Mouse (Mus musculus): ENCODE data around the gene Cmah. TPM values are rescaled to one million over a fixed set of nuclear protein-coding genes. Genes with fewer than 3 reads are reported as not detected.

The Cmah gene
- total RNA-seq, 2 experiments from 2014 or later, result 2.6 to 5.9 TPM

DNA sequence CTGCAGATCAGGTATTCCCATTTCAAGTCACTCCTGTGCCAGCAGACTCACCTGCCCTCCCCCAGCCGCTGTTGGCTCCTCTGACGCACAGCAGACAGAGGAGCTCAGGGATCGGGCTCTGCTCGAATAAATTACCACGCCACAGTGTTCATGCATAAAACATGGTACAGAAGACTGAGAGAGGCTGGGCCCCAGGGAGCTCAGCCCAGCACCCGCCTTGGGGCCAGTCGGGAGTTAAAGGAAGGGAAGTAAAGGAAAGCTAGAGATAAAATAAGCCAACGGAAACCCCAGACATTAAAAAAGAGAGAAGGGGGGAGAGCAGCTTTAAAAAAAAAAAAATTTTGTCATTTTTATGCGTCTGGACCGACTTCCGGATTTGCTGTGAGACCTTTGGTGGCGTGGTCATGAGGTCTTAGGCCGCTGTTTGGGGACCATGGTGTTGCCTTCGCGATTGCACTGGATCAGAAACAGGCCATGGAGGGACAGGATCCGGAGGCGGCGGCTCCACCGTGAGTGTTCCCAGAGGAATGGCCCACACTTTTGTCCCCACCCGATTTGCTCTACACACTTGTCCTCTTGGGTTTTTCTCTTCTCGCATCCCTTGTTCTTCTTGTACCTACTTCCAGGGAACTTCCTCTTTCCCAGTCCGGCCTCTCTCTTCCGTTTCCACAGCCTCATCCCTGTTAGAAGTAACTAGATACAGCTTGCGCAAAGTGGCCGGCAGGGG lies 174.1 kb downstream of the Cmah start:
- ATAC-seq (replicated peaks; ENCODE audit: low FRiP score, poor library complexity, severe bottlenecking), result peak; percentile 64

- no peak for ATAC-seq (replicated peaks; ENCODE audit: low FRiP score, poor library complexity, severe bottlenecking)
These were observed 174.7 kb downstream of the Cmah start for GRCm38 (mm10) chr13:24501919-24502318.

DNA sequence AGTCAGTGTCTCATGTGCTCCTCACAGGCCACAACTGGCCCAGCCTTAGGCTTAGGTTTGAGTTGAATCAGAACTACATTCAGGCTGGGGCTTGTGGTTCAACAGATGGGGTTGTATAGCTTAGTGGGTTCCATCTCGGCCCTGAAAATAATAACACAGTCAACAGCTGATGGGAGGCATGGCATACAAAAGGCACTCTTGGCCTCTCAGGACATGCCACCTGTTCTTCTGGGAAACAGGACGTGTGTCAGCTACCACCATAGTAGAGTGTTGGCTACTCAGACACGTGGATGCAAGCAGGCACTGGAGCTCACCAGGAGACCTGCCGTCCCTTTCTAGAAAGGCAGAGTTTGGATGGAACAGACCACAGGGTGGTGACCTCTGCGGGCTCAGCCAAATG lies 178.6 kb downstream of the Cmah start:
- no peak for ATAC-seq (replicated peaks; ENCODE audit: low FRiP score, poor library complexity, severe bottlenecking)

GRCm38 (mm10) chr13:24507156-24507555 lies 180.0 kb downstream of the Cmah start:
- no peak for ATAC-seq (replicated peaks; ENCODE audit: low FRiP score, poor library complexity, severe bottlenecking)

DNA sequence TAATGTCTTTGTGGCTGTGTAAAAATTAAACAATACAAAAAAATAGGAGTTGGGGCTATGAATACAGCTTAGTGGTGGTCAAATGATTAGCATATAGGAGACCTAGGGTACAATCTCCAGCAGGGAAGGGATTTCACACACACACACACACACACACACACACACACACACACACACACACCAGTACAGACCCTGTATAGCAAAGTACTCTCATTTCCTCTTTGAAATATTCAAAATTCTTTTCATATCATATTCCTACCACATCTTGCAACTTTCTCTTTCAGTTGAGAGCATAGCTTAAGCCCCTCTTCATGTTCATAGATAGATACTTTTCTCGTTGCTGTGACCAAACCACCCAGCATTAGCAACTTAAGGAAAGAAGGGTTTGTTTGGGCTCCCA lies 181.7 kb downstream of the Cmah start:
- ATAC-seq (replicated peaks; ENCODE audit: low FRiP score, poor library complexity, severe bottlenecking), result no peak

GRCm38 (mm10) chr13:24511367-24511766 lies 184.2 kb downstream of the Cmah start:
- ATAC-seq (replicated peaks; ENCODE audit: low FRiP score, poor library complexity, severe bottlenecking), result no peak

GRCm38 (mm10) chr13:24511932-24512520 lies 184.8 kb downstream of the Cmah start:
- no peak for ATAC-seq (replicated peaks; ENCODE audit: low FRiP score, poor library complexity, severe bottlenecking)

DNA sequence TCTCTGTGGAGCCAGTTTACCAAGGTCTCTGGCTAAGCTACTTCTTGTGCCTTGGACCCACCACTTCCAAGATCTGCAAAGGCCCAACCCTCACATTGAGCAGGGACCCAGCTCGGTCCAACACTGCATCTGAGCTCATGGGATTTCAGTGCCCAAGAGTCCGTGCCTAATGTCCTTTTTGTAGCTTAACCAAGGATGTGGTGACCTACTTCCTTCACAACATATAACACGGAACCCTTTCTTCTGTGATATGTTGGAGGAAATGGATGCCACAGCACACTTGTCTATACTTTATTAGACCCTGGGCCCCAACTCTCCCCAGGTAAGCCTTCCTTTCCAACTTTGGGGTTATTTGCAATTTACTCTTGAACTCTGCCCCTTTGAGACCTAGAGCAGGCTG lies 186.5 kb downstream of the Cmah start:
- ATAC-seq (replicated peaks; ENCODE audit: low FRiP score, poor library complexity, severe bottlenecking), result no peak

- peak; percentile 47 for ATAC-seq (replicated peaks; ENCODE audit: low FRiP score, poor library complexity, severe bottlenecking)
These were observed 188.0 kb downstream of the Cmah start for GRCm38 (mm10) chr13:24515101-24515675.

DNA sequence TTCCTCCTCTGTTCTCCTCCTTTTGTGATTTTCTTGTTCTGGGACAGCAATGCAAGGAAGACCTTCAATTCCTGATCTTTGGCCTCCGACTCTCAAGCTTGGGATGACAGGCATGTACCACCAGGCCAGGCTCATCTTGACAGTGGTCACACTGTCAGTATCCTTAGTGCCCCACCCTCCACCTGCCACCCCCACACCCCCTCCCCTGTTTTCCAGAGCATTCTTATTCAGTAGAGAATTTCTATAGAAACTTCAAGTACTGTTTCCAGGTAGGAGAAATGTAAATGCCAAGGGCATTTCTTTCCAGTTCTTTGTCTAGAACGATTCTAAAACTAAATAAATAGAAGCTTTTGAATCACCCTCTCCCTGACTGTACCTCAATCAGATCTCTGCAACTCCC lies 190.6 kb downstream of the Cmah start:
- no peak for ATAC-seq (replicated peaks; ENCODE audit: low FRiP score, poor library complexity, severe bottlenecking)

DNA sequence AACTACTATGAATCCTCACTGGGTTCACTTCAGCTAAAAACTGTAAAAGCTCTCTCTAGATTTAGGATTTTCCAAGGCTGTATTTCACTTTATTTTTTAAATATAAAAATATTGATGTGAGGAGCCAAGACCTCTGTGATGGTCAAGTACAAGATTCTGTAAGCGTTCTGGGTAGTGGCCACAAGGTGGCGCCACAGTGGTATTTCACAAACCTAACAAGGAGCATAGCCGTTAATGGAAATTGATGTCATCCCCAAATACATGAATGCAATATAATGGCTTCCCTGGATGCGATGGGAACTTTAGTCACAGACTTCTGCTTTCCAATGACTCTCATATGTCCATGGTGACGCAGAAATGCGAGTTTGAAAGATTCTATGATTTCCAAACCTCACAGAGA lies 191.7 kb downstream of the Cmah start:
- peak; percentile 76 for ATAC-seq (replicated peaks; ENCODE audit: low FRiP score, poor library complexity, severe bottlenecking)

DNA sequence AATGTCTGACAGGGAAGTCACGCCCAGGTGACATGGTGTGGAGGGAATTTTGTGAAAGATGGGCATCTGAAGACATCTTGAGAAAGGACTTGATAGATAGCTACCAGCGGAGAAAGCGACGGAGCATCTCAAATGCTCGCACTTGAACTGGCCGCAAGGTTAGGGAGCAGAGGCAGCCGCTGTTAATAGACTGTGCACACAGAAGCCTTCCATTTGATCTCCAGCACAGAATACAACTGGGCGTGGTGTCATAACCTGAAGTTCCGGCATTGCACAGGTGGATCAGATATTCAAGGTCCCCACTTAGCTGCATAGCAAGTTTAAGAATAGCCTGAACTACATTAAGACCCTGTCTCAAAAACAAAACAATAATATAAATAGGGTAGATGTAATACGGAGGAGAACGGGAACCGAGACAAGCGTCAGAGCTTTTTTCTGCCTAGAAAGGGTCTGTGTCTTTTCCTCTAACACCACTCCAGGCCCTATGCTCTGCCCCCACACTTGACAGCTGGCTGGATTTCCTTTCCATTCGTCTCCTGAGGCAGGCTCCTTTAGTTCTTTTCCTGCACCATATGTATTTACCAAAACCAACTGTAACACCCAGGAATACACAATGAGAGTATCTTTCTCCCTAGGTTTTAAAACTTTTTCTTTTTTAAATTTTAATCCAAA lies 192.9 kb downstream of the Cmah start:
- ATAC-seq (replicated peaks; ENCODE audit: low FRiP score, poor library complexity, severe bottlenecking), result no peak

GRCm38 (mm10) chr13:24520796-24521195 lies 193.6 kb downstream of the Cmah start:
- ATAC-seq (replicated peaks; ENCODE audit: low FRiP score, poor library complexity, severe bottlenecking), result no peak

DNA sequence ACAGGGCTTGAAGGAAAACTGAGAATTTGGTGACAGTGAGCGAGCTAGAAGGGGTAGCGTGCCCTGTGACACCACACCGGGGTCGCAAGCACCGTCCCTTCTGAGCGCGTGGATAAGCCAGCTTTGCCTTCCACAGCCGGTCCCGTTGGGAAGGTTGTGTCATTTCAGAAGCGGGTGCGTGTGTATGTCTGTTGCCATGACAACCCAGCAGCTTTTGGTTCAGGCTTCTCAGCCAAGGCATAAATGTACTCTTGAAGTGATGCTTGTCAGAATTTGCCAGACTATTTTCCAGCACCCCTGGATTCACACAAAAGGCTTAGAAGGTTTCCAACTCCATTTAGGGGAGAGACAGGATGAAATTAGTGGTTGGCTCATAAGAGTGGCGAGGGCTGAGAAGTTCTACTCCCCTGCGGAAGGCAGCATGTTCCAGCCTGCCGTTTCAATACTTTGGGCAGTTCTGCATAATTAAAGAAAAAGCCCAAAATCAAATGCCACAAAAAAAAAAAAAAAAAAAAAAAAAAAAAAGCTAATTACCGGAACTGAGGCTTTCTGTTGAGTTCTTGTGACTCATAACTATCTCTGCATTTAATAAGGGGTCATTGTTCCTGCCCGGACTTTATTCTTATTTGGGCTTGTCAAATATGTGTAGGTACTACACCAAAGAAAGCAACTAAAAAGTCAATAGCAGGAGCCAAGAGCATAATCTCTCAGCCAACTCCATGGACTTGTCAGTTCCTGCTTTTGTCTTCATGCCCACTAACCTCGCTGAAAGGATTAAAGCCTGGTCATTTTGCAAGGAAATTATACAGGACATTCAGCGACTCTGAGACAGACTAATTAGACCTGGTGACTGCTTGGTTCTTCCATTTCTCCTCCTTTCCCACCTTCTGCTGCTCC lies 194.5 kb downstream of the Cmah start:
- ATAC-seq (replicated peaks; ENCODE audit: low FRiP score, poor library complexity, severe bottlenecking), result no peak

DNA sequence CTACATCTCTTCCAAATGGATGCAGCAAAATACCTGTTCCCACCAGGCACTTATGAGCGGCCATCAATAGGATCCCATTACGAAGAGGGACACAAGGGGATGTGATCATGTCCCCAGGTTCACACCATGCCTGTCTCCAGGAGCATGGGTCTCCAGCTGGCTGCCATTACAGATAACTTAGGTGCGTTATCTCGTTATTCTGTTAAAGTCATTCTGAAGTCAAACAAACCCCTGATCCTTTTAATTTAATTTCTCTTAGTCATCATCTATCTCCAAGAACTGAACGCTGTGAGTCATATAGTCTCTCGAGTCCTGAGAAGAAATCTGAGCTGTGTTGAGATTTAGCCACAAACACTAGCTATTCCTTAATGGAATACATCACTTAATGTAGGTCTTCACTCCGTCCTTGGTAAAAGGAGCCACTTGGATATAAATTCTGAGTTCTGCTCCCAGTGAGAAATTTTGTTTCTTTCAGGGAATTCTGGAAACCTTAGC lies 195.2 kb downstream of the Cmah start:
- no peak for ATAC-seq (replicated peaks; ENCODE audit: low FRiP score, poor library complexity, severe bottlenecking)

DNA sequence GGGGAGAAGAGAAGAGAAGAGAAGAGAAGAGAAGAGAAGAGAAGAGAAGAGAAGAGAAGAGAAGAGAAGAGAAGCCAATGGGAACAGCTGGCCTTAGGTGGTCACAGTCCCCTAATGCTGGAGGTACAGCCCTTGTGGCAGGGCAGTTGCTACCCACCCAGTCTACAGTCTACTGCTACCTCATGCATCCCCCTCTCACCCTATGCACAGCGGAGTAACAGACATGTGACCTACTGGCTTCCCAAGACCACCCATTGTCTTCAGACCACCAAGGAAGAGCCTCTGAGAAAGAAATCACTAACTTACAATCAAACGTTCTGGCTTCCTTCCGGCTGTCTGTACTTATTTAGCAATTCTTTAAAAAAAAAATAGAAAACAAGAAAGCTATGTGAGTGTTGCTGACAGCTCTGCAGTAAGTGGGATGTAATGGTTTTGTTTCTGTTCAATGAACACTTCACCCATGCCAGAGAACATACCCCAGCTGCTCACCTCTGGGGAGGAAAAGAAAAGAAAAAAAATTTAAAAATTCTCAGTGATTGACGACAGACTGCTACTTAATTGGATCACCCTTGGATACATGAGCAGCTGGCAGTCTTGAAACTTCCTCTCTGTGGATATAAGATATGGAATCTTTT lies 196.5 kb downstream of the Cmah start:
- ATAC-seq (replicated peaks; ENCODE audit: low FRiP score, poor library complexity, severe bottlenecking), result no peak

DNA sequence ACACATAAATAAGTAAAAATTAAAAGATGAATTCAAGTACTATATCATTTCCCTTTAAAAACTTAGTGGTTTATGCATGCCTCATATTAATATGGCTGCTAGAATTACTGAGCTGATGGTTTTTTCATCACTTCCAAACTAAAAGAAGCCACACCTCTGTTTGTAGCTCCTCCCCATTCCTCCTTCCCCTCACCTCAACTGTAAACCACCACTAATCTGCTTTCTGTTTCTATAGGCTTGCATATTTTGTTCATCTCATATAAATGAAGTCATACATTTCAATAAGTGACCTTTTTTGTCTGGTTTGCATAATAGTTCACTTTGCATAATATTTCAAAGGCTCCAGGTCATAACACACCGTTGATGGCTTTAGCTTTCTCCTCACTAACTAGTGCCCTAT lies 197.3 kb downstream of the Cmah start:
- no peak for ATAC-seq (replicated peaks; ENCODE audit: low FRiP score, poor library complexity, severe bottlenecking)

GRCm38 (mm10) chr13:24525551-24525950 lies 198.3 kb downstream of the Cmah start:
- no peak for ATAC-seq (replicated peaks; ENCODE audit: low FRiP score, poor library complexity, severe bottlenecking)

- no peak for ATAC-seq (replicated peaks; ENCODE audit: low FRiP score, poor library complexity, severe bottlenecking)
These were observed 199.7 kb downstream of the Cmah start for GRCm38 (mm10) chr13:24526916-24527315.
